Mouse (Mus musculus): ENCODE results near the gene Smyd3.

GRCm38 (mm10) chr1:179017428-179017827, 500.4 kb downstream of the Smyd3 start:
- TF ChIP-seq CTCF (IDR thresholded peaks at IDR 0.05; ENCODE audit: borderline replicate concordance, extremely low read depth, insufficient read depth, insufficient read length) (no peak), POLR2A (IDR thresholded peaks at IDR 0.05; ENCODE audit: borderline replicate concordance, extremely low read depth, insufficient read depth, insufficient read length, poor library complexity, severe bottlenecking) (no peak)
